Mouse (Mus musculus) G1E (cell line): Measurements from ENCODE around the gene Mgp.

Experiments
- CTCF ChIP-seq: IDR thresholded peaks from 2 replicates; pipeline ENCODE4 v1.5.1; 2012; ENCODE audit warnings: low read depth, low read length, inconsistent platforms, mixed read lengths
- POLR2AphosphoS5 ChIP-seq: IDR thresholded peaks from 2 replicates; pipeline ENCODE4 v1.6.1; 2012; ENCODE audit warnings: low read depth, low read length, inconsistent platforms; ENCODE audit not compliant: insufficient replicate concordance

DNA sequence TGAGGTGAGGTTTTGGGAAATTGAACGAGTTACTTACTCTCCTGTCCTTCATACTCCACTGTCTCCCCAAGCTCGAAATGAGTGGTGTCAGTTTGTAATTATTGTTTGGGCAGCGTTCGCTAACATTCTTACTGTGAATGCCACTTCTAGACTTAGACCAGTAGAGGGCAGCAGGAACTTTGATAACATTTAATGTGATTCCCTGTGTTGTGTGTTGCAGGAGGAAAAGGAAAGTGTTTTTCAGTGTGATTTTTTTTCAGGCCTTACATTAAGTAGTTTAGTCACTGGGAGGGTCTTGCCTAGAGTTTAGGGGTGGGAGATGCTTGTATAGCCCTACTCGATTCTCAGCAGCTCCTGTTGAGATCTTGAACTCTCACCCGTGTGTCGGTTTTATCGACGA is 14.6 kb downstream of the Mgp start:
- TF ChIP-seq CTCF (peak; percentile 35; the same call in 1 of the 2 replicates), POLR2AphosphoS5 (no peak)
